16 mouse cellular contexts compared by ENCODE assay signal in the genomic region with DNA sequence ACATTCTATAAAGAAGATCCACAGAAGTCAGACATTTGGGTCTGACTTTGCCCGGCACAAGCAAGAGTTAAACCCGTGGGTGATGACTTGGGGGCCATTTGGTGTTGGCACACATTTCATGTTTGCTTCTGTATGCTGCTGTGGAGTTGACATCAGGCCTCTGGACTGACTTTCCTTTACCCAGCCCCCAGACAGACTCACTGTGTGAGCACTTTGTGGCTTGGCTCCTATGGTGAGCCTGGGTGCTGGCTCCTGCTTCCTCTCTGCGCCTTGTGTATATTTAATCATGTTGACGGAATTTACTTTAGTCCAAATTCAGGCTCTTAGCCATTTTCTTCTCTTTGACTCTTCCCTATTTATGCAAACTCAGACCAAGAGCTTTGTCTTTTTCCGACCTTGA.
DNase-seq lines count a peak whose midpoint lies in the region; ATAC-seq and TF ChIP-seq lines count a peak whose summit lies in the region.
"Had no signal": no experiment of that assay in that cellular context is flagged by ENCODE, and none has a peak within 500 bp of the region (broad histone marks: within the 10 kb centered on the region; RNA-seq: fewer than 3 reads in every experiment).

No protein-coding gene starts in this region.

- H3K4me1 ChIP-seq in heart, embryonic 10.5 days: peaks cover 10% of the 10 kb centered on the region
- H3K4me1 ChIP-seq in intestine, postnatal 0 days (replicated peaks; ENCODE audit: control insufficient read depth, insufficient read depth, low read length): no peaks in the 10 kb centered on the region

- H3K9me3 ChIP-seq in heart, embryonic 10.5 days: no peaks in the 10 kb centered on the region
- no peaks in the 10 kb centered on the region for H3K9me3 ChIP-seq in intestine, postnatal 0 days (ENCODE audit: control insufficient read depth)

- no peak for ATAC-seq in intestine, postnatal 0 days
- ATAC-seq: activated CD4-positive, CD25-positive, alpha-beta regulatory T cell, adult 4 months; forebrain, embryonic 14.5 days had no signal

- H3K27ac ChIP-seq in heart, embryonic 10.5 days: no peak overlapping the region; the same call in 1 of the 2 replicates
- H3K27ac ChIP-seq in intestine, postnatal 0 days (ENCODE audit: low read depth, low read length): 0 out of 2 replicates have a peak overlapping the region, but pooled peaks have one; percentile 21
- H3K27ac ChIP-seq: liver, embryonic 14.5 days had no signal

- no peaks in the 10 kb centered on the region for H3K36me3 ChIP-seq in heart, embryonic 10.5 days
- H3K36me3 ChIP-seq in intestine, postnatal 0 days (ENCODE audit: control insufficient read depth, insufficient read depth): no peaks in the 10 kb centered on the region

- no peak overlapping the region for H3K4me3 ChIP-seq in heart, embryonic 10.5 days
- no peak overlapping the region for H3K4me3 ChIP-seq in intestine, postnatal 0 days (ENCODE audit: low read depth, low read length)

- no peaks in the 10 kb centered on the region for H3K27me3 ChIP-seq in heart, embryonic 10.5 days (ENCODE audit: insufficient read depth, poor library complexity, severe bottlenecking)
- no peaks in the 10 kb centered on the region for H3K27me3 ChIP-seq in intestine, postnatal 0 days (replicated peaks; ENCODE audit: control insufficient read depth, insufficient read depth, low read length)

- no peak for TF ChIP-seq CTCF in intestine, postnatal 0 days (IDR thresholded peaks at IDR 0.05; ENCODE audit: low read depth)

- H3K4me2 ChIP-seq in intestine, postnatal 0 days (replicated peaks; ENCODE audit: low read depth): no peak overlapping the region

- DNase-seq in heart, postnatal 4 days: peak; percentile 12
- DNase-seq in heart, embryonic 10.5 days (ENCODE audit: low spot score): no peak
- peak; percentile 22 for DNase-seq in thymus, postnatal 14 days
- no peak for DNase-seq in thymus, postnatal 10 days (ENCODE audit: low spot score in 2 of 2)
- peak; percentile 21 for DNase-seq in thymus, postnatal 4 days
- DNase-seq in right cerebral cortex, postnatal 36 days (ENCODE audit: low spot score in 2 of 2): no peak
- no peak for DNase-seq in cerebellum, postnatal 4 days (ENCODE audit: low spot score in 2 of 2)
- DNase-seq: cerebellum, adult 9-11 months; gastrocnemius, postnatal 14 days; kidney, adult 11 months; midbrain, embryonic 14.5 days; spleen, adult 18-20 months had no signal

- WGBS in heart, embryonic 10.5 days: 84% methylated on average over 5 of the region's 5 CpGs
- 59% methylated on average over 5 of the region's 5 CpGs for WGBS in intestine, postnatal 0 days

- no peak overlapping the region for H3K9ac ChIP-seq in intestine, postnatal 0 days (ENCODE audit: low read depth, low read length)
- H3K9ac ChIP-seq: liver, embryonic 14.5 days had no signal

Comparison
In these comparisons a context has a peak if more than half of its experiments do, and no peak if none do; other contexts are left out.
1. DNase-seq: peak in heart, postnatal 4 days (single experiment), thymus, postnatal 14 days (single experiment) and thymus, postnatal 4 days (single experiment); none in heart, embryonic 10.5 days (single experiment), thymus, postnatal 10 days (0 of 2), right cerebral cortex, postnatal 36 days (0 of 2) and cerebellum, postnatal 4 days (0 of 2).